Comparison of ENCODE assay signal across 8 mouse cellular contexts in the genomic region with DNA sequence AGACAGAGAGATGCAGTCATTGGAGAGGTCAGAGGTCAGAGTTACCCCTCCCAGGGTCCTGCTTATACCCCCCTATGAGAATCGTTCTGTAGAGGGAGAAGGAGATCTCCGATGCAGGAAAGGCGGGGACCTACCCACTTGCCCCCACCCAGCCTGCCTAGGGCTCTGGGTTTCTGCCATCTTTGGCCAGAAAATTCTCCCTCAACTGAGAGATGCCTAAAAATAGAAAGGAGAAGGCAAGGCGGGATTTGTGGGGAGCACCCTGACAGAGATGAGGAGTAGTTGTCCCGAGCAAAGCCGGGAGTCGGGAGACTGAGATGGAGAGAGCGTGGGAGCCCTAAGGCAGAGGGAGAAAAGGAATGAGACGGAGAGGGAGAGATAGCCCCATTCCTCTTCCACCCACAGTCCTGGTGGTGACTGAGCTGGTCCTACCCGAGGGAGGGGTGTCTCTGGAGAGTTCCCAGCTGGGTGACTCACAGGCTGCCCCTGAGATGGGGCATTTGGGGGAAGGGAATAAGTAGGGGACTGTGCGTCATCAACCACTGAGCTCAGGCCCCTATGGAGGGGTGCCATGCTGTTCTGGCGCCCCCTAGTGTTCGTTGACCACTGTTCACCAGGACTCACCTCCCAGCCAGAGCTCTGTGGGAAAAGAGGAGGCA. TPM values are rescaled to one million over a fixed set of nuclear protein-coding genes. Genes with fewer than 3 reads are reported as not detected.
DNase-seq lines count a peak whose midpoint lies in the region; ATAC-seq lines count a peak whose summit lies in the region.

No protein-coding gene starts in this region.

- peak overlapping the region; percentile 34 for H3K4me2 ChIP-seq in embryonic facial prominence, embryonic 14.5 days (ENCODE audit: low read depth, low read length)
- no peak overlapping the region for H3K4me2 ChIP-seq in kidney, embryonic 14.5 days (replicated peaks; ENCODE audit: low read depth, low read length)
- peak overlapping the region; percentile 22; the same call in 1 of the 2 replicates for H3K4me2 ChIP-seq in limb, embryonic 15.5 days

- 41% methylated on average over 13 of the region's 13 CpGs for WGBS in embryonic facial prominence, embryonic 14.5 days
- 48% methylated on average over 13 of the region's 13 CpGs for WGBS in kidney, embryonic 14.5 days
- 43% methylated on average over 13 of the region's 13 CpGs for WGBS in limb, embryonic 15.5 days

- peak; percentile 93 for ATAC-seq in embryonic facial prominence, embryonic 14.5 days (ENCODE audit: low read depth)
- ATAC-seq in kidney, embryonic 14.5 days (ENCODE audit: low FRiP score, low TSS enrichment): peak; percentile 89
- ATAC-seq in limb, embryonic 15.5 days (ENCODE audit: insufficient number of reproducible peaks, low FRiP score, low TSS enrichment, low read depth): peak; percentile 83
- ATAC-seq in monocyte, adult 5-6 weeks (replicated peaks; ENCODE audit: insufficient number of reproducible peaks, low FRiP score, low TSS enrichment, poor library complexity, severe bottlenecking): peak; percentile 84

- no peaks in the 10 kb centered on the region for H3K9me3 ChIP-seq in embryonic facial prominence, embryonic 14.5 days (ENCODE audit: control insufficient read depth, low read length)
- no peaks in the 10 kb centered on the region for H3K9me3 ChIP-seq in kidney, embryonic 14.5 days (ENCODE audit: control insufficient read depth, low read length)
- no peaks in the 10 kb centered on the region for H3K9me3 ChIP-seq in limb, embryonic 15.5 days

- H3K27ac ChIP-seq in embryonic facial prominence, embryonic 14.5 days (replicated peaks; ENCODE audit: low read depth, low read length): peak overlapping the region; percentile 71
- no peak overlapping the region; the same call in 1 of the 2 replicates for H3K27ac ChIP-seq in kidney, embryonic 14.5 days (ENCODE audit: low read depth, low read length)
- H3K27ac ChIP-seq in limb, embryonic 15.5 days: no peak overlapping the region

- no peaks in the 10 kb centered on the region for H3K4me1 ChIP-seq in embryonic facial prominence, embryonic 14.5 days (ENCODE audit: control insufficient read depth, insufficient read depth, low read length)
- H3K4me1 ChIP-seq in kidney, embryonic 14.5 days (ENCODE audit: control insufficient read depth, insufficient read depth, low read length): no peaks in the 10 kb centered on the region
- H3K4me1 ChIP-seq in limb, embryonic 15.5 days: peaks cover 8% of the 10 kb centered on the region

- DNase-seq in 3T3-L1 (ENCODE audit: low read depth, low spot score): peak; percentile 97
- DNase-seq in adrenal gland, postnatal 4 days (ENCODE audit: low spot score in 2 of 2): peak; percentile 66 to 78
- peak; percentile 88 for DNase-seq in embryonic facial prominence, embryonic 14.5 days (ENCODE audit: low spot score)
- DNase-seq in heart, adult 9 months (ENCODE audit: low spot score in 2 of 2): peak; percentile 82 to 87
- DNase-seq in spleen, postnatal 36 days (ENCODE audit: low spot score in 2 of 2): peak; percentile 51 to 60

- H3K36me3 ChIP-seq in embryonic facial prominence, embryonic 14.5 days (ENCODE audit: control insufficient read depth, insufficient read depth, low read length): peaks cover 17% of the 10 kb centered on the region; the same call in 1 of the 2 replicates
- H3K36me3 ChIP-seq in kidney, embryonic 14.5 days (ENCODE audit: control insufficient read depth, insufficient read depth, low read length): peaks cover 12% of the 10 kb centered on the region; the same call in 1 of the 2 replicates
- H3K36me3 ChIP-seq in limb, embryonic 15.5 days: peaks cover 40% of the 10 kb centered on the region

- no peaks in the 10 kb centered on the region for H3K27me3 ChIP-seq in embryonic facial prominence, embryonic 14.5 days (replicated peaks; ENCODE audit: control insufficient read depth, insufficient read depth, low read length)
- no peaks in the 10 kb centered on the region for H3K27me3 ChIP-seq in kidney, embryonic 14.5 days (ENCODE audit: control insufficient read depth, insufficient read depth, low read length)
- H3K27me3 ChIP-seq in limb, embryonic 15.5 days: no peaks in the 10 kb centered on the region

- no peak overlapping the region for H3K4me3 ChIP-seq in embryonic facial prominence, embryonic 14.5 days (ENCODE audit: low read depth, low read length)
- no peak overlapping the region for H3K4me3 ChIP-seq in kidney, embryonic 14.5 days (ENCODE audit: low read length)
- H3K4me3 ChIP-seq in limb, embryonic 15.5 days: no peak overlapping the region

- 0 out of 2 replicates have a peak overlapping the region, but pooled peaks have one; percentile 41 for H3K9ac ChIP-seq in embryonic facial prominence, embryonic 14.5 days (ENCODE audit: low read depth, low read length)
- H3K9ac ChIP-seq in kidney, embryonic 14.5 days (ENCODE audit: low read depth, low read length): no peak overlapping the region
- no peak overlapping the region for H3K9ac ChIP-seq in limb, embryonic 15.5 days

RNA-seq across cellular contexts. Expression of a gene that starts 5.6 kb away (rescaled TPM):
- total RNA-seq in adrenal gland, postnatal 4 days (2021): 10 to 100 TPM; 52.5 to 57.4 TPM
- 10.7 and 12.1 TPM in 2 replicates for polyA plus RNA-seq in embryonic facial prominence, embryonic 14.5 days (2014; fragmentation: Nextera tagmentation; extraction: Ambion mirVana)
- polyA plus RNA-seq in kidney, embryonic 14.5 days (2014; fragmentation: Nextera tagmentation; extraction: Ambion mirVana): 9.4 and 14.3 TPM in 2 replicates
- polyA plus RNA-seq in limb, embryonic 15.5 days (2015; fragmentation: Nextera tagmentation; extraction: Ambion mirVana): 20.9 and 22.7 TPM in 2 replicates
- 0.39 to 1.1 TPM in 2 of 3 replicates, not detected in the other for total RNA-seq in monocyte, adult 5-6 weeks (2017)

RNA-seq across cellular contexts. Expression of a gene that starts 31.2 kb away (rescaled TPM):
- total RNA-seq in adrenal gland, postnatal 4 days (2021): 1 to 10 TPM; 1.3 to 7.3 TPM
- 0.41 and 0.54 TPM in 2 replicates for polyA plus RNA-seq in embryonic facial prominence, embryonic 14.5 days (2014; fragmentation: Nextera tagmentation; extraction: Ambion mirVana)
- 2.6 and 3.4 TPM in 2 replicates for polyA plus RNA-seq in kidney, embryonic 14.5 days (2014; fragmentation: Nextera tagmentation; extraction: Ambion mirVana)
- 0.64 and 0.70 TPM in 2 replicates for polyA plus RNA-seq in limb, embryonic 15.5 days (2015; fragmentation: Nextera tagmentation; extraction: Ambion mirVana)
- total RNA-seq in monocyte, adult 5-6 weeks (2017): not detected in 3 replicates

RNA-seq across cellular contexts. Expression of a gene that starts 44.0 kb away (rescaled TPM):
- total RNA-seq in adrenal gland, postnatal 4 days (2021): 10 to 100 TPM; 19.6 to 22.8 TPM
- polyA plus RNA-seq in embryonic facial prominence, embryonic 14.5 days (2014; fragmentation: Nextera tagmentation; extraction: Ambion mirVana): 70.4 and 81.9 TPM in 2 replicates
- 139 and 150 TPM in 2 replicates for polyA plus RNA-seq in kidney, embryonic 14.5 days (2014; fragmentation: Nextera tagmentation; extraction: Ambion mirVana)
- 84.3 and 89.8 TPM in 2 replicates for polyA plus RNA-seq in limb, embryonic 15.5 days (2015; fragmentation: Nextera tagmentation; extraction: Ambion mirVana)
- total RNA-seq in monocyte, adult 5-6 weeks (2017): 4.1 to 8.0 TPM (median 6.2 TPM) in 3 replicates

RNA-seq across cellular contexts. Expression of a gene that starts 48.3 kb away (rescaled TPM):
- 10 to 100 TPM; 74.7 to 79.1 TPM for total RNA-seq in adrenal gland, postnatal 4 days (2021)
- 28.3 and 30.2 TPM in 2 replicates for polyA plus RNA-seq in embryonic facial prominence, embryonic 14.5 days (2014; fragmentation: Nextera tagmentation; extraction: Ambion mirVana)
- polyA plus RNA-seq in kidney, embryonic 14.5 days (2014; fragmentation: Nextera tagmentation; extraction: Ambion mirVana): 31.9 and 39.7 TPM in 2 replicates
- 38.1 and 41.0 TPM in 2 replicates for polyA plus RNA-seq in limb, embryonic 15.5 days (2015; fragmentation: Nextera tagmentation; extraction: Ambion mirVana)
- 0.32 to 15.0 TPM (median 6.1 TPM) in 3 replicates for total RNA-seq in monocyte, adult 5-6 weeks (2017)
